Mouse (Mus musculus): ENCODE measurements at regions not wholly inside any gene's neighbourhood (a gene's known extent, or its start where the extent isn't known, plus 50 kb on each side); places are given as distances from the start of the nearest gene placed in this dataset.

GRCm38 (mm10) chr16:9457574-9457973, 537.8 kb downstream of the Grin2a start:
- TF ChIP-seq CTCF (IDR thresholded peaks at IDR 0.05): no peak
- no peak for TF ChIP-seq POLR2A (IDR thresholded peaks at IDR 0.05; ENCODE audit: insufficient read depth, low read depth, low read length)
